Mouse (Mus musculus): ENCODE data around the gene Nlgn1.

GRCm38 (mm10) chr3:25463051-25463450 lies 869.2 kb downstream of the Nlgn1 start:
- no peak for TF ChIP-seq CTCF (IDR thresholded peaks at IDR 0.05)
- no peak for TF ChIP-seq EP300 (IDR thresholded peaks at IDR 0.05)

All from lung, postnatal 0 days (tissue).